Mouse (Mus musculus) lung, postnatal 36 days (tissue): ENCODE results near the gene Arhgap31.
A peak's percentile ranks its signal among the peaks of the same experiment; 100 is the strongest.
"Not testable (repeated sequence)": the region's sequence is repeated elsewhere in the genome, so short reads cannot be mapped to it uniquely, and the experiment has no call there.

ENCODE experiments used
- DNase-seq: peaks from one replicate; pipeline ENCODE4 v3.0.0; 2022; ENCODE audit warnings: mixed read lengths

Gene Arhgap31

GRCm38 (mm10) chr16:38683094-38683493 is 30.0 kb downstream of the Arhgap31 start:
- no peak for DNase-seq

- no peak for DNase-seq
Measured at GRCm38 (mm10) chr16:38681313-38681712, 31.8 kb downstream of the Arhgap31 start.

- peak; percentile 78 for DNase-seq
Measured at GRCm38 (mm10) chr16:38679431-38680021, 33.5 kb downstream of the Arhgap31 start.

GRCm38 (mm10) chr16:38678853-38679252 is 34.2 kb downstream of the Arhgap31 start:
- peak; percentile 57 for DNase-seq

- not testable (repeated sequence) for DNase-seq
Measured at GRCm38 (mm10) chr16:38677941-38678340, 35.1 kb downstream of the Arhgap31 start.

GRCm38 (mm10) chr16:38677171-38677570 is 35.9 kb downstream of the Arhgap31 start:
- no peak for DNase-seq

GRCm38 (mm10) chr16:38676647-38677046 is 36.4 kb downstream of the Arhgap31 start:
- no peak for DNase-seq

GRCm38 (mm10) chr16:38675600-38676335 is 37.3 kb downstream of the Arhgap31 start:
- no peak for DNase-seq

- no peak for DNase-seq
Measured at GRCm38 (mm10) chr16:38674891-38675290, 38.2 kb downstream of the Arhgap31 start.

- no peak for DNase-seq
Measured at GRCm38 (mm10) chr16:38673511-38673910, 39.6 kb downstream of the Arhgap31 start.

GRCm38 (mm10) chr16:38672947-38673346 is 40.1 kb downstream of the Arhgap31 start:
- no peak for DNase-seq

GRCm38 (mm10) chr16:38672370-38672769 is 40.7 kb downstream of the Arhgap31 start:
- DNase-seq, result no peak

GRCm38 (mm10) chr16:38670621-38671390 is 42.3 kb downstream of the Arhgap31 start:
- no peak for DNase-seq

- DNase-seq, result peak; percentile 82
Measured at GRCm38 (mm10) chr16:38668871-38669675, 44.0 kb downstream of the Arhgap31 start.

GRCm38 (mm10) chr16:38666523-38666922 is 46.6 kb downstream of the Arhgap31 start:
- no peak for DNase-seq

GRCm38 (mm10) chr16:38666016-38666415 is 47.1 kb downstream of the Arhgap31 start:
- no peak for DNase-seq

- no peak for DNase-seq
Measured at GRCm38 (mm10) chr16:38662575-38662974, 50.5 kb downstream of the Arhgap31 start.

GRCm38 (mm10) chr16:38654308-38654707 is 58.8 kb downstream of the Arhgap31 start:
- peak; percentile 59 for DNase-seq

GRCm38 (mm10) chr16:38653390-38653871 is 59.6 kb downstream of the Arhgap31 start:
- DNase-seq, result peak; percentile 81

- DNase-seq, result no peak
Measured at GRCm38 (mm10) chr16:38652653-38653052, 60.4 kb downstream of the Arhgap31 start.

GRCm38 (mm10) chr16:38651721-38652231 is 61.3 kb downstream of the Arhgap31 start:
- DNase-seq, result peak; percentile 70

- no peak for DNase-seq
Measured at GRCm38 (mm10) chr16:38651306-38651705, 61.8 kb downstream of the Arhgap31 start.
